Mouse (Mus musculus) heart, postnatal 10 days (tissue): ENCODE results near the gene Sephs2. TPM values are rescaled to one million over a fixed set of nuclear protein-coding genes. Genes with fewer than 3 reads are reported as not detected.
"Not testable (repeated sequence)": the region's sequence is repeated elsewhere in the genome, so short reads cannot be mapped to it uniquely, and the experiment has no call there.

Source experiments
- DNase-seq, 2 experiments: peaks; one replicate each; pipeline ENCODE4 v3.0.0; 2021
- intact Hi-C: fragments of 180-260 bp; cut with DNase I; formaldehyde crosslinking; loops from one replicate; pipeline ENCODE4 v1.15.1; 2025
- total RNA-seq, 2 experiments: library from RNA; stranded (reverse); gene quantifications; 2 replicates each; pipeline ENCODE4 v1.2.3; 2021

The Sephs2 gene
- total RNA-seq, 2 experiments from 2014 or later: 39.4 to 49.4 TPM

- intact Hi-C loops: no loop called here
- no peak for DNase-seq
Observed at GRCm38 (mm10) chr7:127272566-127272965, 1.3 kb downstream of the Sephs2 start.

- no peak for DNase-seq
- intact Hi-C loops: no loop called here
Observed at GRCm38 (mm10) chr7:127271093-127271492, 2.8 kb downstream of the Sephs2 start.

- no peak for DNase-seq
- intact Hi-C loops: no loop called here
Observed at GRCm38 (mm10) chr7:127270666-127271065, 3.2 kb downstream of the Sephs2 start.

- intact Hi-C loops: no loop called here
- no peak for DNase-seq
Observed at GRCm38 (mm10) chr7:127270256-127270655, 3.6 kb downstream of the Sephs2 start.

DNA sequence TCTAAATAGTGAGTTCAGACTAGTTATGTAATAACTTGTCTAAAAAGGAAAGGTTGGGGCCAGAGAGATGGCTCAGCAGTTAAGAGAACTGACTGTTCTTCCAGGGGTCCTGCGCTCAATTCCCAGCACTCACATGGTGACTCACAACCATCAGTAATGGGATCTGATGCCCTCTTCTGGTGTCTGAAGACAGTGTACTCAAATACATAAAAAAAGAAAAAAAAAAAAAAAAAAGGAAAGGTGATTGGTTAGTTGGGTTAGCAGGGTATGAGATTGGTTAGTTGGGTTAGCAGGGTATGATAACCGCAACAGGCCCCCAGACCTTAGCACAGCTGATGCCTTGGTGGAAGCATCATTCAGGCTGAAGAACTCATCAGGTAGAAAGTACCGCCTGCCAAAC lies 10.3 kb downstream of the Sephs2 start:
- DNase-seq: no peak
- intact Hi-C loops: loop anchor here (5.0 kb wide), 1 partner anchor 79 kb away; no protein-coding TSS in a partner anchor

GRCm38 (mm10) chr7:127262218-127262961 lies 11.5 kb downstream of the Sephs2 start:
- intact Hi-C loops: loop anchor here (5.0 kb wide), 1 partner anchor 80 kb away; no protein-coding TSS in a partner anchor
- no peak for DNase-seq

DNA sequence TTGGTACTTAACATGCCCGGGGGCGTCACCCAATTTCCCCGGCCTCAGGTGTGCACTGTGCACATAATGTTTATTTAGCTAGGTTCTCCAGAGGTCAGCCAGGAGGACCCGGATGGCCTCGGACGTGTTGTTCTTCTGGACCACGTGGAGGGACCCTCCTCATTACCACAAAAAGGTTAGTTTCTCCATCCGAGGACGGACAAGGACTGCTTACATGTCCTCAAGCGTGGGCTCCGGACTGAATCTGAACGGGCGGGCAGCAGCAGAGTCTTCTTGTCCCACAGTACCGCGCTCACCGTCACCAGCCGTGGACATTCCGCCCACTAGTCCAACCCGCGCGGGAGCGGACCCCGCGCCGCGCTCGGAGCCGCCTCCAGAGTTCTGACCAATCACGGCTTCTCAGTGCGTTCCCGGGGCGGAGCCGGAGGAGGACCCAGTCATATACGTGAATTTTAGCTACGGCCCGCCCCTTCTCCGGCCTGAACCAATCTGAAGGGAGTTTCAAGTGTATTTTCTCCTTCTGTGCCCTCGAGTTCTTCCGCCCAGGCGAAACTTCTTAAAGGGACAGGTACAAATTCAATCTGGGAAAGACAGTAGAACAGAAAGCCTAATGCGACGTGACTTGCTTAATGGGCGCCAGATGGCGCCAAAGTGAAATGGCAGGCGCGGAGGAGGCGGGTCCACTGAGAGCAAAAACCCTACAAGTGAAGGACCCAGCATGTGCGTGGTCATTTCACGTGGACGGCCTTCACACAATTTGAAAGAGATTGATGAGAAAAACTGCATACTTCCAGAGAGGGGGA lies 13.3 kb downstream of the Sephs2 start, which contains the start of gene Dctpp1:
TSS of gene Dctpp1 (minus strand) at position 401 of the 803 bp plus-strand sequence.
- intact Hi-C loops: loop anchor here (2.0 to 5.0 kb wide), 2 partner anchors 14 to 82 kb away; partner anchors contain the start of gene Sephs2

DNA sequence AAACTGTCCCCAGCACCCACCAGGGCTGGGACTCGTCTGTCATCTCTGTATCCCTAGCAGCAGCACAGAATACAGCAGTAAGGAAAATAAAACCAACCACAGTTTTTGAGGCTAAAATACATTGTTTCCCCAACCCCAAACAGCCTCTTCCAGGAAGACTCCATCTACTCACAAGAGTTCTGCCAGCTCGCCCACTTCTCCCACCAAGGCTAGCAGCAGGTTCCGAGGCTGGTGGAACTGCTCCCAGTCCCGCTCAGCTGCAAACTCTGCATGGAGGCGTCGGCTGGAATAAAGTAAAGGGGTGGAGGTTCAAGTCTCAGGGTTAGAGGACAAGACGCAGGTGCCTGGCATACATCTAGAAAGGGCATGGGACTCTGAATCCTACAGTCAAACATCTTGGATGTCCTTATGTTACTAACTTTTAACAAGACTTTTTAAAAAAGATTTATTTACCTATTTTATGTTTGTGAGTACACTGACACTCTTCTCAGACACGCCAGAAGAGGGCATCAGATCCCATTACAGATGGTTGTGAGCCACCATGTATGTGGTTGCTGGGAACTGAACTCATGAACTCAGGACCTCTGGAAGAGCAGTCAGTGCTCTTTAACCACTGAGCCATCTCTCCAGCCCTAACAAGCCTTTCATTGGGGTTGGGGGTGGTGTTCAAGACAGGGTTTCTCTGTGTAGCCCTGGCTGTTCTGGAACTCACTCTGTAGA lies 14.5 kb downstream of the Sephs2 start:
- no peak for DNase-seq
- intact Hi-C loops: no loop called here

More for the DNA sequence above, 13.3 kb downstream of the Sephs2 start, which contains the start of gene Dctpp1:
- peak; percentile 98 to 99 for DNase-seq

DNA sequence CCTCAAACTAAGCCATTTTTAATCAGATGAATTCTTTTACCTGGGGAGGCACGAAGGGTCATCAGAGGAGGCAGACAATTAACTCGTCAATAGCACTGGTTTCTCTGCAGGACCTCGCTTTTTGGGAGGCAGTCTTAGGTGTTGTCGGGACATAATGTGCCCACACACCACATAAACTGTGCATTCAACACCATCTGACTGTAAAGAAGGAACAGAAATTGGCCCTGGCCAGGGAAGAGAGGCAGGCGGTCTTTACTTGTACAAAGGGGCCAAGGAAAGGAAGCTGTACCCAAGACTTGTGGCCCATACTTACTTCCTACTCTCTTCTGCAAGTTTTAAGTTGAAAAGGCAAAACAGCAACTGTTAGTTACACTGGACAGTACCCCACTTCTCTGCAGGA lies 17.3 kb downstream of the Sephs2 start:
- no peak for DNase-seq
- intact Hi-C loops: no loop called here

- intact Hi-C loops: no loop called here
Observed at GRCm38 (mm10) chr7:127255965-127256364, 17.9 kb downstream of the Sephs2 start.

DNA sequence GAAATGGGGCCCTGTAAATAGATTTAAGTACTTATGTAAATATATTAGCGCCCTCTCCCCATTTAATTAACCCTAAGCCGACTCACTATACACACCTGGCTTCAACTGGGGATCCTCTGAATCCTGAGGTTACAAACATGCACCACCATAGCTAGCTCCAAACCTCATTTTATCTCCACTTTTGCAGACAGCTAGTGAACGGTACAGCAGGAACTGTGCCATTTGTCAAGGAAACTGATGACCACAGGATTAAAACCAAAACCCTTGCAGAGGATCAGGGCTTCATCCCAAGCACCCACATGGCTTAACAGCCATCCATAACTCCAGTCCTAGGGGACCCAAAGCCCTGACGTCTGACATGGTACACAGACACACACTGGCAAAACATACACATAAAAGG lies 18.8 kb downstream of the Sephs2 start:
- intact Hi-C loops: no loop called here
- no peak for DNase-seq

More at GRCm38 (mm10) chr7:127255965-127256364, 17.9 kb downstream of the Sephs2 start:
- no peak for DNase-seq

DNA sequence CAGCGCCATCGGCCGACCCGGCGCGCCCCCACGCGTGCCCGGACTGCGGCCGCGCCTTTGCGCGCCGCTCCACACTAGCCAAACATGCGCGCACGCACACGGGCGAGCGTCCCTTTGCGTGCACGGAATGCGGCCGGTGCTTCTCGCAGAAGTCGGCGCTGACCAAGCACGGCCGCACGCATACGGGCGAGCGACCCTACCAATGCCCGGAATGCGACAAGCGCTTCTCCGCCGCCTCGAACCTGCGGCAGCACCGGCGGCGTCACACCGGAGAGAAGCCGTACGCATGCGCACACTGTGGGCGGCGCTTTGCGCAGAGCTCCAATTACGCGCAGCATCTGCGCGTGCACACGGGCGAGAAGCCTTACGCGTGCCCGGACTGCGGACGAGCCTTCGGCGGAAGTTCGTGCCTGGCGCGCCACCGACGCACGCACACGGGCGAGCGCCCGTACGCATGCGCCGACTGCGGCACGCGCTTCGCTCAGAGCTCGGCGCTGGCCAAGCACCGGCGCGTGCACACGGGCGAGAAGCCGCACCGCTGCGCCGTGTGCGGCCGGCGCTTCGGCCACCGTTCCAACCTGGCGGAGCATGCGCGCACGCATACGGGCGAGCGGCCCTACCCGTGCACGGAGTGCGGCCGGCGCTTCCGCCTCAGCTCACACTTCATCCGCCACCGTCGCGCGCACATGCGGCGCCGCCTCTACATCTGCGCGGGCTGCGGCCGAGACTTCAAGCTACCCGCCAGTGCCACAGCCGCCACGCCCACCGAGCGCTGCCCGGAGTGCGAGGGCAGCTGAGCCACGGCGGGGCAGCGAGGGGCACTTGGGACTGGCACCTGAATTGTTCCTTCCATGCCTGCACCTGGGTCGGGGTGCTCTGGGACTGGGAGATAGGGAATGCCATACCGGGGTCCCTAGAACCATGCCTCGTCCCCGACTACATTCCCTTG lies 19.8 kb downstream of the Sephs2 start:
- DNase-seq: peak; percentile 95 to 96
- intact Hi-C loops: no loop called here

DNA sequence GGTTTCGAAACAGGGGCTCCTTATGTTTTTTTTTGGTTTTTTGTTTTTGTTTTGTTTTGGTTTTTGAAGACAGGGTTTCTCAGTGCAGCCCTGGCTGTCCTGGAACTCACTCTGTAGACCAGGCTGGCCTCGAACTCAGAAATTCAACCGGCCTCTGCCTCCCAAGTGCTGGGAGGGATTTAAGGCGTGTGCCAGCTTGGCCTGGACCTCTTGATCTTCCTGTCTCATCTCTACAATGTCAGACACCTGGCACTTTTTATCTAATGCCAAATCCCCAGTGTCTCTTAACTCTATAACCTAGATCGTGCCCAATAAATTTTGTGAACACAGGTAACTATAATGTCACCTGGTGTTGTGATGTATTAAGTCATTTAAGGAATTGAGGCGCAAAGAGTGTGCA lies 20.5 kb downstream of the Sephs2 start:
- intact Hi-C loops: no loop called here
- no peak for DNase-seq

DNA sequence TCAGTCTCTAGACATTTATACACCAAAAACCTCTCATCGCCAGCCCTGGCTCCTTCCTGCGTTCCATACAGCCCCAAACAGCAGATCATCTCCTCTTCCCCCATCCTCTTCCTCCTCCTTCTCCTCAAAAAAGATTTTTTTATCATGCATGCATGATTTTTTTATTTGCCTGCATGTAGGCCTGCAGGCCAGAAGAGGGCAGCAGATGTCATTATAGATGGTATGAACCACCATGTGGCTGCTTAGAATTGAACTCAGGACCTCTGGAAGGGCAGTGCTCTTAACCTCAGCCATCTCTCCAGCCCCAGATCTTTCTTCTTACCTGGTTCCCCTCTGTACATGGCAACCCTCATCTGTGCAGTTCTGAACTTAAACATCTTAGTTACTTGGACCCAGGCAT lies 21.4 kb downstream of the Sephs2 start:
- intact Hi-C loops: no loop called here
- no peak for DNase-seq

- DNase-seq, intact Hi-C loops: not testable (repeated sequence)
Observed at GRCm38 (mm10) chr7:127250511-127250910, 23.3 kb downstream of the Sephs2 start.

DNA sequence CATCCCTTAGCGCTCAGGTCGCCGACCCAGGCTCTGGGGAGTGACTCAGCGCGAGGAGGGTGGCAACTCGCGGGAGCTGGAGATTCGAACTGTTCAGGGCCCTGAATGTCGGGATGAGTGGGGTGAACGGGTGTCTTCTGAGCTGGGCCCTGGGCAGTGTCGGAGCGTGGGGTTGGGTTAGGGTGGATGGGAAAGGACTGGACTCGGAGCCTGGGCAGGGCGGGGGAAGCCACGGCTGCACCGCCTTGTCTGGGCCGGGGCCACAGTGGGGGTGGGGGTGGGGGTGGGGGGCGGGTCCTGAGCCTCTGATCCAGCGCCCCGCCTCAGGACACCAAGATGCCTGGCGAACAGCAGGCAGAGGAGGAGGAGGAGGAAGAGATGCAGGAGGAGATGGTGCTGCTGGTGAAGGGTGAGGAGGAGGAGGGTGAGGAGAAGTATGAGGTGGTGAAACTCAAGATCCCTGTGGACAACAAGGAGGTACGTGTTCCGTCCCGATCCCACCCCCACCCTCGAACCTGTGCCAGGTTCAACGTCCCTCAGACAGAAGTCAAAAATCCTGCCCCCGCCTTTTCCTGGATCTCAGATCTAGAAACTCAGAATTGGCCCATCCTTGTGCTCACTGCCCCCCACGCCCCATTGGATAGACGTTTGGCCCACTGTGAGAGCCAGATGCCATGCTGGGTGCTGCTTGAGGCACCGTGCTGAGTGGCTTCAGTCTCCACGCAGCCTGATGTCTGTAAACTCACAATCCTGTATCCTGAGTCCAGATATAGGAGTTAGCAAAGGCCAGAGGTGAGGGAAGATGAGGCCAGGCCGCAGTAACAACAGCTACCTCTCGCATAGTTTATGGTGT lies 29.0 kb downstream of the Sephs2 start:
- intact Hi-C loops: no loop called here
- DNase-seq: no peak

- intact Hi-C loops: no loop called here
- peak; percentile 95 to 96 for DNase-seq
Observed at GRCm38 (mm10) chr7:127243870-127244657, 29.8 kb downstream of the Sephs2 start, which contains the start of gene Zfp771. TSS of gene Zfp771 (plus strand) at chr7:127244274.

- no peak for DNase-seq
- intact Hi-C loops: no loop called here
Observed at GRCm38 (mm10) chr7:127243361-127243867, 30.4 kb downstream of the Sephs2 start.
